Mouse (Mus musculus) common myeloid progenitor, adult 5-6 weeks (primary cell): ENCODE data around the gene Serpine1. TPM values are rescaled to one million over a fixed set of nuclear protein-coding genes. Genes with fewer than 3 reads are reported as not detected.

Experiments used
- ATAC-seq: replicated peaks from 2 replicates; pipeline ENCODE4 v1.8.0; 2016; ENCODE audit warnings: low read depth, mild to moderate bottlenecking, moderate TSS enrichment, inconsistent platforms; ENCODE audit not compliant: poor library complexity, severe bottlenecking
- total RNA-seq: library from RNA; stranded (forward); fragments of 200-1000, 187-1606 nt; gene quantifications from 2 replicates; pipeline ENCODE4 v1.2.3, GENCODE M21; 2017

The Serpine1 gene
- total RNA-seq, 1 experiment from 2014 or later = not detected

- ATAC-seq = peak; percentile 70
These were observed 42.2 kb downstream of the Serpine1 start for GRCm38 (mm10) chr5:137029643-137030415.

GRCm38 (mm10) chr5:137029273-137029585 lies 42.8 kb downstream of the Serpine1 start:
- ATAC-seq = no peak

GRCm38 (mm10) chr5:137028561-137029272 lies 43.4 kb downstream of the Serpine1 start:
- no peak for ATAC-seq

GRCm38 (mm10) chr5:137026092-137026491 lies 46.0 kb downstream of the Serpine1 start, which contains the start of gene Vgf:
TSS of gene Vgf (plus strand) at chr5:137026392.
- no peak for ATAC-seq

GRCm38 (mm10) chr5:137025132-137025531 lies 46.9 kb downstream of the Serpine1 start:
- peak; percentile 73 for ATAC-seq

GRCm38 (mm10) chr5:137024318-137024717 lies 47.8 kb downstream of the Serpine1 start:
- ATAC-seq = no peak

- no peak for ATAC-seq
These were observed 56.2 kb downstream of the Serpine1 start for GRCm38 (mm10) chr5:137015913-137016312.

- ATAC-seq = no peak
These were observed 59.6 kb downstream of the Serpine1 start for GRCm38 (mm10) chr5:137012401-137012950.

Other genes starting within 250 kb of the Serpine1 start
- gene Col26a1, start 189.1 kb downstream of the Serpine1 start, total RNA-seq = not detected in 2 replicates
- 3.8 and 15.0 TPM in 2 replicates for gene Ift22, start 164.1 kb downstream of the Serpine1 start, total RNA-seq
- 101 and 120 TPM in 2 replicates for gene Fis1, start 119.0 kb downstream of the Serpine1 start, total RNA-seq
- 1.3 and 1.8 TPM in 2 replicates for gene Cldn15, start 105.7 kb downstream of the Serpine1 start, total RNA-seq
- 35.1 and 57.3 TPM in 2 replicates for gene Plod3, start 85.2 kb downstream of the Serpine1 start, total RNA-seq
- 28.2 and 32.1 TPM in 2 replicates for gene Znhit1, start 84.2 kb downstream of the Serpine1 start, total RNA-seq
- gene Vgf, start 45.9 kb downstream of the Serpine1 start, total RNA-seq = not detected in 2 replicates
- gene Ap1s1, start 26.1 kb downstream of the Serpine1 start, total RNA-seq = 63.6 and 70.1 TPM in 2 replicates
- 27.7 and 34.3 TPM in 2 replicates for gene Trim56, start 43.9 kb upstream of the Serpine1 start, total RNA-seq
- gene Muc3, start 77.1 kb upstream of the Serpine1 start, total RNA-seq = not detected in 2 replicates
- 0.82 TPM in 1 of 2 replicates, not detected in the other for gene Muc3a, start 140.1 kb upstream of the Serpine1 start, total RNA-seq
- gene Ache, start 215.3 kb upstream of the Serpine1 start, total RNA-seq = 6.3 and 6.6 TPM in 2 replicates
- 3.2 and 4.4 TPM in 2 replicates for gene Ufsp1, start 222.4 kb upstream of the Serpine1 start, total RNA-seq
- gene Srrt, start 235.4 kb upstream of the Serpine1 start, total RNA-seq = 296 and 373 TPM in 2 replicates
- 12.7 and 13.7 TPM in 2 replicates for gene Trip6, start 242.1 kb upstream of the Serpine1 start, total RNA-seq